Mouse (Mus musculus): ENCODE results near the gene Rps6kl1.

- TF ChIP-seq CTCF (IDR thresholded peaks at IDR 0.05) (no peak), POLR2A (IDR thresholded peaks at IDR 0.05; ENCODE audit: insufficient read depth, low read depth, low read length) (no peak), EP300 (IDR thresholded peaks at IDR 0.05; ENCODE audit: insufficient read depth, low read depth, low read length) (no peak)
These were observed 33.1 kb upstream of the Rps6kl1 start for GRCm38 (mm10) chr12:85184118-85184517.
